Mouse (Mus musculus) hindbrain, embryonic 13.5 days (tissue): ENCODE measurements around the gene Smc1b. TPM values are rescaled to one million over a fixed set of nuclear protein-coding genes. Genes with fewer than 3 reads are reported as not detected.
"Not testable (repeated sequence)": the region's sequence is repeated elsewhere in the genome, so short reads cannot be mapped to it uniquely, and the experiment has no call there.

Experiments used
- ATAC-seq: fragments of 200-750 bp; cut with Nextera tagmentation; 2 replicates; pipeline ENCODE4 v1.8.0; 2017; ENCODE audit warnings: moderate TSS enrichment; ENCODE audit not compliant: low FRiP score
- H3K27ac ChIP-seq: fragments of 300-500 bp; sonication (generic); 2 replicates; pipeline ENCODE4 v1.5.1; 2015; ENCODE audit warnings: inconsistent platforms, mild to moderate bottlenecking, moderate library complexity
- H3K27me3 ChIP-seq: fragments of 300-500 bp; sonication (generic); 2 replicates; pipeline ENCODE4 v1.6.1; 2015; ENCODE audit warnings: mild to moderate bottlenecking, inconsistent platforms
- H3K36me3 ChIP-seq: fragments of 300-500 bp; sonication (generic); 2 replicates; pipeline ENCODE4 v1.6.1; 2015; ENCODE audit warnings: mild to moderate bottlenecking, inconsistent platforms
- H3K4me1 ChIP-seq: fragments of 300-500 bp; sonication (generic); replicated peaks from 2 replicates; pipeline ENCODE4 v1.6.1; 2015; ENCODE audit warnings: inconsistent platforms
- H3K4me2 ChIP-seq: fragments of 300-500 bp; sonication (generic); 2 replicates; pipeline ENCODE4 v1.6.1; 2015; ENCODE audit warnings: inconsistent platforms, mild to moderate bottlenecking, moderate library complexity
- H3K4me3 ChIP-seq: fragments of 300-500 bp; sonication (generic); 2 replicates; pipeline ENCODE4 v1.5.1; 2015; ENCODE audit warnings: mild to moderate bottlenecking, inconsistent platforms
- H3K9ac ChIP-seq: fragments of 300-500 bp; sonication (generic); 2 replicates; pipeline ENCODE4 v1.6.1; 2015; ENCODE audit warnings: mild to moderate bottlenecking, inconsistent platforms
- H3K9me3 ChIP-seq: fragments of 300-500 bp; sonication (generic); 2 replicates; pipeline ENCODE4 v1.6.1; 2016; ENCODE audit warnings: inconsistent platforms
- WGBS: fragments of 180-500 bp; shearing (Covaris S2); methylation state at CpG from one replicate; pipeline ENCODE4 v1.1.7; 2015; 5-methylcytosine and 5-hydroxymethylcytosine counted together
- polyA plus RNA-seq: library from polyadenylated mRNA; unstranded; fragments of >200 nt; fragmentation: Nextera tagmentation; extraction: Ambion mirVana; gene quantifications from 2 replicates; pipeline ENCODE4 v1.2.1, GENCODE M21; 2015

Gene Smc1b
- polyA plus RNA-seq, 1 experiment from 2014 or later, result 0.04 TPM

- Histone ChIP-seq H3K9me3 (no peaks in the 10 kb centered on the region), H3K4me3 (peak overlapping the region; percentile 68), H3K27me3 (peaks cover 8% of the 10 kb centered on the region; the same call in 1 of the 2 replicates), H3K36me3 (no peaks in the 10 kb centered on the region), H3K4me1 (peaks cover 42% of the 10 kb centered on the region), H3K4me2 (peak overlapping the region; percentile 77), H3K9ac (peak overlapping the region; percentile 87), H3K27ac (peak overlapping the region; percentile 56)
- WGBS, result 6% methylated on average over 8 of the region's 8 CpGs
- ATAC-seq, result no peak
These were observed 94.4 kb downstream of the Smc1b start for GRCm38 (mm10) chr15:85037343-85037690.

- ATAC-seq, result peak; percentile 96
These were observed 95.0 kb downstream of the Smc1b start for GRCm38 (mm10) chr15:85036566-85037342.

GRCm38 (mm10) chr15:85033916-85034315 lies 97.8 kb downstream of the Smc1b start:
- not testable (repeated sequence) for H3K27me3 ChIP-seq, H3K27ac ChIP-seq, H3K9me3 ChIP-seq, H3K9ac ChIP-seq, H3K4me2 ChIP-seq, H3K36me3 ChIP-seq, H3K4me3 ChIP-seq, ATAC-seq
- H3K4me1 ChIP-seq, result peaks cover 22% of the 10 kb centered on the region
- 49% methylated on average over 7 of the region's 7 CpGs for WGBS

More at GRCm38 (mm10) chr15:85036566-85037342, 95.0 kb downstream of the Smc1b start:
- Histone ChIP-seq H3K27ac (peak overlapping the region; percentile 77), H3K4me2 (peak overlapping the region; percentile 77), H3K36me3 (no peaks in the 10 kb centered on the region), H3K27me3 (peaks cover 8% of the 10 kb centered on the region; the same call in 1 of the 2 replicates), H3K9me3 (no peaks in the 10 kb centered on the region), H3K9ac (peak overlapping the region; percentile 87), H3K4me1 (peaks cover 36% of the 10 kb centered on the region), H3K4me3 (peak overlapping the region; percentile 68)
- WGBS, result under 1% methylated on average over 63 of the region's 75 CpGs

- Histone ChIP-seq H3K4me2 (no peak overlapping the region), H3K36me3 (no peaks in the 10 kb centered on the region), H3K27me3 (peaks cover 8% of the 10 kb centered on the region; the same call in 1 of the 2 replicates), H3K9me3 (no peaks in the 10 kb centered on the region), H3K9ac (no peak overlapping the region), H3K4me3 (no peak overlapping the region), H3K27ac (no peak overlapping the region), H3K4me1 (peaks cover 6% of the 10 kb centered on the region; the same call in 1 of the 2 replicates)
- 72% methylated on average over 3 of the region's 3 CpGs for WGBS
- no peak for ATAC-seq
These were observed 99.9 kb downstream of the Smc1b start for GRCm38 (mm10) chr15:85031866-85032265.

GRCm38 (mm10) chr15:85030643-85031042 lies 101.1 kb downstream of the Smc1b start:
- H3K36me3 ChIP-seq, ATAC-seq: not testable (repeated sequence)
- 83% methylated on average over 1 of the region's 1 CpGs for WGBS

GRCm38 (mm10) chr15:85028648-85029047 lies 103.1 kb downstream of the Smc1b start, which contains the start of gene Fam118a:
Gene Fam118a (plus strand): TSS chr15:85028948.
- 63% methylated on average over 1 of the region's 1 CpGs for WGBS

More at GRCm38 (mm10) chr15:85030643-85031042, 101.1 kb downstream of the Smc1b start:
- H3K4me2 ChIP-seq, H3K27me3 ChIP-seq, H3K9me3 ChIP-seq, H3K27ac ChIP-seq, H3K4me3 ChIP-seq, H3K9ac ChIP-seq, H3K4me1 ChIP-seq: not testable (repeated sequence)

GRCm38 (mm10) chr15:85027740-85028139 lies 104.0 kb downstream of the Smc1b start:
- Histone ChIP-seq H3K9me3 (no peaks in the 10 kb centered on the region), H3K9ac (no peak overlapping the region), H3K4me1 (no peaks in the 10 kb centered on the region), H3K4me2 (no peak overlapping the region), H3K4me3 (no peak overlapping the region), H3K27me3 (0 out of 2 replicates have a peak, but pooled peaks cover 4% of the 10 kb centered on the region), H3K27ac (no peak overlapping the region), H3K36me3 (no peaks in the 10 kb centered on the region)
- no peak for ATAC-seq
- 53% methylated on average over 4 of the region's 4 CpGs for WGBS

More at GRCm38 (mm10) chr15:85028648-85029047, 103.1 kb downstream of the Smc1b start, which contains the start of gene Fam118a:
- H3K4me3 ChIP-seq, H3K9ac ChIP-seq, H3K27ac ChIP-seq, H3K4me1 ChIP-seq, H3K36me3 ChIP-seq, H3K4me2 ChIP-seq, H3K27me3 ChIP-seq, ATAC-seq, H3K9me3 ChIP-seq: not testable (repeated sequence)

- ATAC-seq, result no peak
- Histone ChIP-seq H3K36me3 (no peaks in the 10 kb centered on the region), H3K9ac (no peak overlapping the region), H3K27me3 (0 out of 2 replicates have a peak, but pooled peaks cover 4% of the 10 kb centered on the region), H3K4me1 (no peaks in the 10 kb centered on the region), H3K4me2 (no peak overlapping the region), H3K9me3 (no peaks in the 10 kb centered on the region), H3K27ac (no peak overlapping the region), H3K4me3 (no peak overlapping the region)
- 83% methylated on average over 4 of the region's 4 CpGs for WGBS
These were observed 105.6 kb downstream of the Smc1b start for GRCm38 (mm10) chr15:85026197-85026596.

GRCm38 (mm10) chr15:85022211-85022610 lies 109.6 kb downstream of the Smc1b start:
- peaks cover 8% of the 10 kb centered on the region for H3K27me3 ChIP-seq
- no peak overlapping the region for H3K27ac ChIP-seq
- 73% methylated on average over 4 of the region's 4 CpGs for WGBS

GRCm38 (mm10) chr15:85016951-85017664 lies 114.7 kb downstream of the Smc1b start, which contains the start of gene Upk3a:
Gene Upk3a (plus strand): TSS chr15:85017141.
- Histone ChIP-seq H3K9me3 (no peaks in the 10 kb centered on the region), H3K4me2 (peak within 1 kb of the TSS; percentile 41), H3K27ac (no peak within 1 kb of the TSS), H3K9ac (peak within 1 kb of the TSS; percentile 49; the same call in 1 of the 2 replicates), H3K4me1 (peaks cover 10% of the 10 kb centered on the region; the same call in 1 of the 2 replicates), H3K27me3 (peaks cover 24% of the 10 kb centered on the region), H3K4me3 (0 out of 2 replicates have a peak within 1 kb of the TSS, but pooled peaks have one; percentile 5), H3K36me3 (no peaks in the 10 kb centered on the region)
- 8% methylated on average over 21 of the region's 21 CpGs for WGBS
- ATAC-seq, result peak; percentile 66; the same call in 1 of the 2 replicates

More at GRCm38 (mm10) chr15:85022211-85022610, 109.6 kb downstream of the Smc1b start:
- Histone ChIP-seq H3K36me3 (no peaks in the 10 kb centered on the region), H3K9ac (no peak overlapping the region), H3K4me2 (no peak overlapping the region), H3K4me1 (0 out of 2 replicates have a peak, but pooled peaks cover under 1% of the 10 kb centered on the region), H3K4me3 (no peak overlapping the region), H3K9me3 (no peaks in the 10 kb centered on the region)
- no peak for ATAC-seq

GRCm38 (mm10) chr15:85015771-85016170 lies 116.0 kb downstream of the Smc1b start:
- peaks cover 24% of the 10 kb centered on the region for H3K27me3 ChIP-seq
- peaks cover 15% of the 10 kb centered on the region for H3K4me1 ChIP-seq
- H3K9ac ChIP-seq, result no peak overlapping the region
- no peak overlapping the region for H3K4me2 ChIP-seq
- WGBS, result 82% methylated on average over 11 of the region's 11 CpGs
- H3K9me3 ChIP-seq, result no peaks in the 10 kb centered on the region
- no peak for ATAC-seq
- no peak overlapping the region for H3K4me3 ChIP-seq
- no peaks in the 10 kb centered on the region for H3K36me3 ChIP-seq
- H3K27ac ChIP-seq, result no peak overlapping the region
